Mouse (Mus musculus) bone marrow macrophage, adult 2 months (primary cell): ENCODE measurements at regions not wholly inside any gene's neighbourhood (a gene's known extent, or its start where the extent isn't known, plus 50 kb on each side); places are given as distances from the start of the nearest gene placed in this dataset.

Experiments
- H3K27ac ChIP-seq: 2 replicates; pipeline ENCODE4 v1.5.1; 2012; ENCODE audit warnings: low read depth, low read length; ENCODE audit not compliant: insufficient read depth
- H3K4me1 ChIP-seq: 2 replicates; pipeline ENCODE4 v1.6.1; 2012; ENCODE audit warnings: low read length; ENCODE audit not compliant: control insufficient read depth, insufficient read depth
- H3K4me3 ChIP-seq: 2 replicates; pipeline ENCODE4 v1.5.1; 2012; ENCODE audit warnings: mild to moderate bottlenecking, low read length, moderate library complexity; ENCODE audit not compliant: insufficient read depth
- CTCF ChIP-seq: IDR thresholded peaks from 2 replicates; pipeline ENCODE4 v1.5.1; 2012; ENCODE audit warnings: low read depth, mild to moderate bottlenecking, low read length, moderate library complexity
- POLR2A ChIP-seq: IDR thresholded peaks from 2 replicates; pipeline ENCODE4 v1.6.1; 2012; ENCODE audit warnings: mild to moderate bottlenecking, low read depth, low read length, borderline replicate concordance

DNA sequence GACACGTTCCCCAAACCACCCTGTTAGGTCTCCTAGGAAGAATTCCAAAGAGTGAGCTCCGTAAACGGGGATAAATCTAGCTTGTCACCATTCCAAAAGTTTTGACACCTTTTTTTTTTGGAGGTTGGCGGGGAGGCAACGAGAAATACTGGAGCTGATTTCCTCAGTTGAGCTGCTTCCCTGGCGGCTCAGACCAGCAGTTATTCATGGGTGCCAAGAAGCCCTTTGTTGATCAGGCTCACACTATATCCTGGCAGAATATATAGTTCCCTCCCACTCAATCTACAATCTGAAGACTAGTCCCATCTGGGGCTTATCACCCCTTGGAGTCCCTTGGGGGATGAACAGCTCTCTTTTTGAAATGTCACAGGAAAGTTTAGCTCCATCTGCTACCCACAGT is 77.5 kb upstream of the Tiam2 start:
- no peak overlapping the region for H3K4me3 ChIP-seq
- no peak overlapping the region for H3K27ac ChIP-seq
- TF ChIP-seq CTCF (no peak), POLR2A (no peak)
- H3K4me1 ChIP-seq, result no peaks in the 10 kb centered on the region

GRCm38 (mm10) chr17:3249320-3249719 is 77.1 kb upstream of the Tiam2 start:
- TF ChIP-seq POLR2A (no peak), CTCF (no peak)
- Histone ChIP-seq H3K27ac (no peak overlapping the region), H3K4me1 (no peaks in the 10 kb centered on the region), H3K4me3 (no peak overlapping the region)

- Histone ChIP-seq H3K4me1 (no peaks in the 10 kb centered on the region), H3K4me3 (no peak overlapping the region), H3K27ac (no peak overlapping the region)
- TF ChIP-seq CTCF (no peak), POLR2A (no peak)
Observed at GRCm38 (mm10) chr17:3251176-3251575, 75.2 kb upstream of the Tiam2 start.

DNA sequence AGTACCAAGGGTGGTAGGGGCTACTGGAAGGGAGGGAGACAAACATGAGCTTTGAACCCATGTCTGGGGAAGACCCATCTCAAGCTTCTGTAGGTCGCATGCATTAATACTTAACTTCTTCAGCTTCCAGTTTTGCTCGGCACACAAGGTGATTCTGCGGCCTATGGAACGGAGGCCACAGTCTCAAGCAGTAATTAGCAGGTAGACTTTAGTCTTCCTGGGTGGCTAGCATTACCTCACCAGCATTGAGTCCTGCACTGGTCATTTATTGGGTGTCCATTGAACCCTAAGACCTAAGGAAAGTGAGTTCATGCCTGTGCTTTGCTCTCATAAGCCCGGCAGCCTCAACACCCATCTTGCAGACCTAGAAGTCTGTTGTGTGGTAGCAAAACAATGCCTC is 74.4 kb upstream of the Tiam2 start:
- H3K27ac ChIP-seq, result no peak overlapping the region
- TF ChIP-seq CTCF, result no peak
- no peak for TF ChIP-seq POLR2A
- no peak overlapping the region for H3K4me3 ChIP-seq
- no peaks in the 10 kb centered on the region for H3K4me1 ChIP-seq

GRCm38 (mm10) chr17:3253508-3254176 is 72.7 kb upstream of the Tiam2 start:
- no peak overlapping the region for H3K27ac ChIP-seq
- H3K4me3 ChIP-seq, result no peak overlapping the region
- TF ChIP-seq CTCF, result no peak
- no peak for TF ChIP-seq POLR2A
- no peaks in the 10 kb centered on the region for H3K4me1 ChIP-seq

DNA sequence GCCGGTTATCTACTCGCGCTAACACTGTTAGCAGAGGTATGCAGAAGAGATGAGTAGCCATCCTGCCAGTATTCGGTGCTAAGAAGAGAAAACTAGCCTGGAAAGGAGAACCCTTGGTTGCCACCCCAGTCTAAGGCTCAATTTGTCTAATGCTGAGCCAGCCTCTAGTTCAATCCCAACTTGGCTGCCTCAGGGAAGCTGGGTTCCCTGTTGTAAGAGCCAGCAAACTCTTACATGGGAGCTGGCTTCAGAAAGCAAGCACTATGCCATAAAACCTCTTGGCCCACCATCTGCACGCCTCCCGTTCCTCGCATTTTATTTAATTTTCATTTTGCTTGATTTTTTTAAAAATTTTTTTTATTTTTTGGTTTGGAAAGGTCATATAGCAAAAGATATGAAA is 69.6 kb upstream of the Tiam2 start:
- no peaks in the 10 kb centered on the region for H3K4me1 ChIP-seq
- TF ChIP-seq POLR2A, result no peak
- no peak for TF ChIP-seq CTCF
- H3K27ac ChIP-seq, result no peak overlapping the region
- H3K4me3 ChIP-seq, result no peak overlapping the region

DNA sequence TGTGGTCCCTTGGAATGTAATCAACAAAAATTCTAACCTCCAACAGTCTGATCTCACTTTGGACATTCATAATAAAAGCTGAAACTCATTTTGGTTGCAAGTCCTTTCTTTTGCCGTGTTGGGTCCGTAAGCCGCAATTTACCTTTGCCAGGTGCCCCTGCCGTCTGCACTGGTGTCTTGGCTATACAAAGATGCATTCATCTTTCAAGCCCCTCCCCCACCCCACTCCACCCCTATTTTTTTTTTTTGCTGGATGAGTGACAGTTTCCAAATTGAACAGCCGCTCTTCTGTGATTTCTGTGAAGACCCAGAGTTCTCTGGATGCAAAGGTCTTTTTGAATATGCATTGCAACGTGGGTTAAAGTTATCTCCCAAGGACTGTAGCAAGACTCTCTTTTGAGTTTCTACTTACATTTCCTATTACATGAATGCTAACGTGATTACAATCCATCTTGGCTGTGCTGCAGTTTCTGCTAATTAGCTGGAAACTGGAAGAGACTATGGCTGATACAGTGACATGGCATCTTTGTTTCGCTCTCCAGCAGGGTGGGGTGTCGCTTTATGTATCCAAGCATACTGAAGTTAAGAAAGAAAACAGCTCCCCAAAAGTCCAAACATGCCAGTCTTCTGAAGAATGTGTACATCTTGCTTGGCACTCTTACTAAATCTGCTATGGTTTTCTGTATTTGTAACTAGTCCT is 67.4 kb upstream of the Tiam2 start:
- TF ChIP-seq CTCF (no peak), POLR2A (no peak)
- Histone ChIP-seq H3K4me3 (no peak overlapping the region), H3K27ac (no peak overlapping the region), H3K4me1 (peaks cover 3% of the 10 kb centered on the region; the same call in 1 of the 2 replicates)

GRCm38 (mm10) chr17:3260796-3261195 is 65.6 kb upstream of the Tiam2 start:
- peaks cover 3% of the 10 kb centered on the region; the same call in 1 of the 2 replicates for H3K4me1 ChIP-seq
- TF ChIP-seq POLR2A (no peak), CTCF (no peak)
- H3K27ac ChIP-seq, result no peak overlapping the region
- no peak overlapping the region for H3K4me3 ChIP-seq

- no peaks in the 10 kb centered on the region for H3K4me1 ChIP-seq
- peak; percentile 47 for TF ChIP-seq CTCF
- no peak for TF ChIP-seq POLR2A
Observed at GRCm38 (mm10) chr17:3273108-3274091, 53.0 kb upstream of the Tiam2 start.

More at GRCm38 (mm10) chr17:3273108-3274091, 53.0 kb upstream of the Tiam2 start:
- H3K27ac ChIP-seq, result no peak overlapping the region
- no peak overlapping the region for H3K4me3 ChIP-seq
